Comparison of ENCODE assay signal across 21 mouse cellular contexts in the genomic region with DNA sequence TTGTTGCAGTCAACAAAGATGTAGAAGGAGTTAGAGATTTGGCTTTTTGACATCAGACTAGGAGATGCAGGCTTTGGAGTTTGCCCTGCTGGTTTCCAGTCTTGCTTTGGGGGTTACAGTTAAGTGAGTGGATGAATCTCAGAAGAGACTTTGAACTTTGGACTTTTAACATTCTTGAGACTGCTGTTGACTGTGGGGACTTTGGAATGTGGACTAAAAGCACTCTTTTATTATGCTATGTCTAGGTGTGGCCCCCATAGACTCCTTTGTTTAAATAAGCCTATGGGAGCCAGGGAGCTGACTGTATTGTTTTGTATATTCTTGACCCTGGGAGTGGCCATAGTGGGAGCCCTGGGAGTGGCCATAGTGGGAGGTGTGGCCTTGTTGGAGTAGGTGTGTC. TPM values are rescaled to one million over a fixed set of nuclear protein-coding genes. Genes with fewer than 3 reads are reported as not detected.
DNase-seq lines count a peak whose midpoint lies in the region; ATAC-seq and TF ChIP-seq lines count a peak whose summit lies in the region.
"Had no signal": no experiment of that assay in that cellular context is flagged by ENCODE, and none has a peak within 500 bp of the region (broad histone marks: within the 10 kb centered on the region; RNA-seq: fewer than 3 reads in every experiment).

No protein-coding gene starts in this region.

- H3K9me3 ChIP-seq in intestine, embryonic 16.5 days (ENCODE audit: control insufficient read depth, low read length) = no peaks in the 10 kb centered on the region
- H3K9me3 ChIP-seq in stomach, embryonic 15.5 days = no peaks in the 10 kb centered on the region
- H3K9me3 ChIP-seq: forebrain, embryonic 12.5 days; limb, embryonic 13.5 days; liver, embryonic 15.5 days; midbrain, embryonic 12.5 days; neural tube, embryonic 12.5 days had no signal

- peak; percentile 52 for ATAC-seq in intestine, embryonic 16.5 days
- ATAC-seq in stomach, embryonic 15.5 days (ENCODE audit: insufficient read depth, low FRiP score, low read depth) = peak; percentile 38
- ATAC-seq in inflammation-experienced regulatory T-cells, adult 6 months = no peak
- ATAC-seq: hindbrain, embryonic 16.5 days had no signal

- H3K4me1 ChIP-seq in kidney, adult 2 months (ENCODE audit: control insufficient read depth, insufficient read depth, low read length) = peaks cover 12% of the 10 kb centered on the region; the same call in 1 of the 2 replicates
- H3K4me1 ChIP-seq in intestine, embryonic 16.5 days (ENCODE audit: control insufficient read depth, insufficient read depth, low read length) = peaks cover 6% of the 10 kb centered on the region
- H3K4me1 ChIP-seq in stomach, embryonic 15.5 days = no peaks in the 10 kb centered on the region
- no peaks in the 10 kb centered on the region; the same call in 1 of the 2 replicates for H3K4me1 ChIP-seq in heart, adult 2 months (ENCODE audit: control insufficient read depth, insufficient read depth, low read length)

- no peaks in the 10 kb centered on the region for H3K27me3 ChIP-seq in kidney, adult 2 months (replicated peaks; ENCODE audit: control insufficient read depth, insufficient read depth, low read length)
- H3K27me3 ChIP-seq in intestine, embryonic 16.5 days (replicated peaks; ENCODE audit: control insufficient read depth, insufficient read depth, low read length) = no peaks in the 10 kb centered on the region
- H3K27me3 ChIP-seq in stomach, embryonic 15.5 days (replicated peaks) = no peaks in the 10 kb centered on the region
- no peaks in the 10 kb centered on the region for H3K27me3 ChIP-seq in heart, adult 2 months (ENCODE audit: control insufficient read depth, insufficient read depth, low read length)
- H3K27me3 ChIP-seq: forebrain, embryonic 12.5 days; limb, embryonic 13.5 days; liver, embryonic 15.5 days; midbrain, embryonic 12.5 days; neural tube, embryonic 12.5 days had no signal

- peaks cover 1% of the 10 kb centered on the region for H3K36me3 ChIP-seq in kidney, adult 2 months (ENCODE audit: control insufficient read depth, insufficient read depth, low read length)
- no peaks in the 10 kb centered on the region for H3K36me3 ChIP-seq in intestine, embryonic 16.5 days (ENCODE audit: control insufficient read depth, insufficient read depth, low read length)
- no peaks in the 10 kb centered on the region for H3K36me3 ChIP-seq in stomach, embryonic 15.5 days
- H3K36me3 ChIP-seq in heart, adult 2 months (ENCODE audit: control insufficient read depth, insufficient read depth, low read length) = no peaks in the 10 kb centered on the region; the same call in 1 of the 2 replicates
- H3K36me3 ChIP-seq: forebrain, embryonic 12.5 days; limb, embryonic 13.5 days; liver, embryonic 15.5 days; midbrain, embryonic 12.5 days; neural tube, embryonic 12.5 days had no signal

- TF ChIP-seq CTCF in kidney, adult 2 months (conservative IDR thresholded peaks at IDR 0.05; ENCODE audit: insufficient read depth, insufficient read length, low read depth, low read length) = no peak
- no peak for TF ChIP-seq CTCF in heart, adult 2 months (IDR thresholded peaks at IDR 0.05)

- no peak overlapping the region for H3K4me2 ChIP-seq in intestine, embryonic 16.5 days (ENCODE audit: low read depth, low read length)
- no peak overlapping the region for H3K4me2 ChIP-seq in stomach, embryonic 15.5 days
- H3K4me2 ChIP-seq: forebrain, embryonic 12.5 days; limb, embryonic 13.5 days; midbrain, embryonic 12.5 days; neural tube, embryonic 12.5 days had no signal

- intact Hi-C loops in heart, adult 2 months (cut with DNase I) = loop anchor here (2.0 to 5.0 kb wide), 2 partner anchors 15 to 158 kb away; no protein-coding TSS in a partner anchor

- no peaks in the 10 kb centered on the region; the same call in 1 of the 2 replicates for H3K79me2 ChIP-seq in heart, adult 2 months (replicated peaks; ENCODE audit: control insufficient read depth, insufficient read depth, low read length)

- H3K9ac ChIP-seq in intestine, embryonic 16.5 days (ENCODE audit: low read depth, low read length) = no peak overlapping the region
- H3K9ac ChIP-seq in stomach, embryonic 15.5 days = no peak overlapping the region
- no peak overlapping the region for H3K9ac ChIP-seq in heart, adult 2 months (ENCODE audit: low read depth, low read length)
- H3K9ac ChIP-seq: forebrain, embryonic 12.5 days; limb, embryonic 13.5 days; liver, embryonic 15.5 days; midbrain, embryonic 12.5 days; neural tube, embryonic 12.5 days had no signal

- H3K4me3 ChIP-seq in kidney, adult 2 months (ENCODE audit: insufficient read depth, low read depth, low read length) = no peak overlapping the region
- H3K4me3 ChIP-seq in intestine, embryonic 16.5 days (ENCODE audit: low read length) = no peak overlapping the region
- no peak overlapping the region for H3K4me3 ChIP-seq in stomach, embryonic 15.5 days (replicated peaks)
- no peak overlapping the region for H3K4me3 ChIP-seq in heart, adult 2 months
- H3K4me3 ChIP-seq: forebrain, embryonic 12.5 days; limb, embryonic 13.5 days; liver, embryonic 15.5 days; midbrain, embryonic 12.5 days; neural tube, embryonic 12.5 days had no signal

- H3K27ac ChIP-seq in kidney, adult 2 months (ENCODE audit: insufficient read depth, low read depth, low read length) = peak overlapping the region; percentile 96
- peak overlapping the region; percentile 30; the same call in 1 of the 2 replicates for H3K27ac ChIP-seq in intestine, embryonic 16.5 days (ENCODE audit: low read length)
- 0 out of 2 replicates have a peak overlapping the region, but pooled peaks have one; percentile 17 for H3K27ac ChIP-seq in stomach, embryonic 15.5 days
- H3K27ac ChIP-seq in heart, adult 2 months = no peak overlapping the region
- H3K27ac ChIP-seq: forebrain, embryonic 12.5 days; limb, embryonic 13.5 days; macrophage; midbrain, embryonic 12.5 days; neural tube, embryonic 12.5 days had no signal

- peak; percentile 88 for DNase-seq in kidney, adult 2 months
- no peak for DNase-seq in kidney, postnatal 10 days
- peak; percentile 100 for DNase-seq in ES-CJ7 (ENCODE audit: low read depth, low spot score)
- DNase-seq in heart, adult 2 months = no peak
- no peak for DNase-seq in embryo, embryonic 11 days
- DNase-seq: cerebellum, adult 18-20 months; gastrocnemius, postnatal 10 days; heart, adult 11 months; heart, postnatal 4 days; right cerebral cortex, postnatal 4 days; thymus, adult 2 months had no signal

- TF ChIP-seq POLR2A in kidney, adult 2 months (IDR thresholded peaks at IDR 0.05; ENCODE audit: low read depth, low read length) = no peak
- no peak for TF ChIP-seq POLR2A in heart, adult 2 months (IDR thresholded peaks at IDR 0.05; ENCODE audit: insufficient read depth, low read depth, low read length)

- no peak for TF ChIP-seq EP300 in heart, adult 2 months (IDR thresholded peaks at IDR 0.05; ENCODE audit: insufficient read depth, low read depth, low read length)

RNA-seq across cellular contexts. Expression of a gene that starts 2.2 kb away (rescaled TPM):
- polyA plus RNA-seq in kidney, adult 2 months (2012; rRNA removed) = 26.6 and 35.1 TPM in 2 replicates
- polyA plus RNA-seq in intestine, embryonic 16.5 days (2015; fragmentation: Nextera tagmentation; extraction: Ambion mirVana) = 20.6 and 21.7 TPM in 2 replicates
- polyA plus RNA-seq in stomach, embryonic 15.5 days (2015; fragmentation: Nextera tagmentation; extraction: Ambion mirVana) = 36.9 and 37.4 TPM in 2 replicates
- total RNA-seq in heart, adult 2 months (2021) = 10 to 100 TPM; 11.6 to 13.8 TPM
- 5.1 and 6.9 TPM in 2 replicates for polyA plus RNA-seq in heart, adult 2 months (2012; rRNA removed)
- polyA plus RNA-seq in inflammation-experienced regulatory T-cells, adult 6 months (2017; shearing (Covaris generic)) = 1 to 10 TPM in 1 of 3 experiments, under 1 TPM in 1, not detected in 1; 0.39 to 2.6 TPM

RNA-seq across cellular contexts. Expression of a gene that starts 21.8 kb away (rescaled TPM):
- 4.2 and 6.8 TPM in 2 replicates for polyA plus RNA-seq in kidney, adult 2 months (2012; rRNA removed)
- 252 and 287 TPM in 2 replicates for polyA plus RNA-seq in intestine, embryonic 16.5 days (2015; fragmentation: Nextera tagmentation; extraction: Ambion mirVana)
- 312 and 353 TPM in 2 replicates for polyA plus RNA-seq in stomach, embryonic 15.5 days (2015; fragmentation: Nextera tagmentation; extraction: Ambion mirVana)
- 1 to 10 TPM; 9.1 to 9.2 TPM for total RNA-seq in heart, adult 2 months (2021)
- polyA plus RNA-seq in heart, adult 2 months (2012; rRNA removed) = 1.1 and 1.7 TPM in 2 replicates
- 1,000 to 10,000 TPM in 1 of 3 experiments, 100 to 1,000 TPM in 2; 206 to 1,205 (median 248) TPM for polyA plus RNA-seq in inflammation-experienced regulatory T-cells, adult 6 months (2017; shearing (Covaris generic))

RNA-seq across cellular contexts. Expression of a gene that starts 34.2 kb away (rescaled TPM):
- polyA plus RNA-seq in kidney, adult 2 months (2012; rRNA removed) = 0.68 and 1.2 TPM in 2 replicates
- 0.27 TPM in 1 of 2 replicates, not detected in the other for polyA plus RNA-seq in intestine, embryonic 16.5 days (2015; fragmentation: Nextera tagmentation; extraction: Ambion mirVana)
- 0.53 and 0.79 TPM in 2 replicates for polyA plus RNA-seq in stomach, embryonic 15.5 days (2015; fragmentation: Nextera tagmentation; extraction: Ambion mirVana)
- not detected for total RNA-seq in heart, adult 2 months (2021)
- polyA plus RNA-seq in heart, adult 2 months (2012; rRNA removed) = 0.29 TPM in 1 of 2 replicates, not detected in the other
- not detected for polyA plus RNA-seq in inflammation-experienced regulatory T-cells, adult 6 months (2017; shearing (Covaris generic))
- total RNA-seq: gastrocnemius, postnatal 10 days; heart, postnatal 4 days had no signal
- polyA plus RNA-seq: macrophage; midbrain, embryonic 12.5 days had no signal

Comparison
In these comparisons a context has a peak if more than half of its experiments do, and no peak if none do; other contexts are left out.
1. DNase-seq: peak in kidney, adult 2 months (single experiment) and ES-CJ7 (single experiment); none in kidney, postnatal 10 days (single experiment), heart, adult 2 months (0 of 2) and embryo, embryonic 11 days (single experiment).
2. RNA of a gene that starts 21.8 kb away (polyA plus RNA-seq): 312 to 353 TPM in stomach, embryonic 15.5 days, 252 to 287 TPM in intestine, embryonic 16.5 days and 206 to 1,205 TPM in inflammation-experienced regulatory T-cells, adult 6 months; 4.2 to 6.8 TPM in kidney, adult 2 months and 1.1 to 1.7 TPM in heart, adult 2 months; every median in the first group is over 10 times any median in the second.